Mouse (Mus musculus) adrenal gland, adult 2 months (tissue): ENCODE measurements around the gene Ccdc85b. TPM values are rescaled to one million over a fixed set of nuclear protein-coding genes. Genes with fewer than 3 reads are reported as not detected.

Source experiments
- polyA plus RNA-seq: library from polyadenylated mRNA; depleted of rRNA; stranded (reverse); fragments of >200 nt; gene quantifications from 2 replicates; pipeline ENCODE4 v1.2.3, GENCODE M21; 2012; rRNA removed
- total RNA-seq, 2 experiments: library from RNA; stranded (reverse); gene quantifications; 2 replicates each; pipeline ENCODE4 v1.2.3; 2021

The Ccdc85b gene
- total and polyA plus RNA-seq, 3 experiments, result 3.5 to 13.5 (median 10.5) TPM

Other genes with a start within 250 kb of the Ccdc85b start
- gene Pacs1, start 184.8 kb downstream of the Ccdc85b start, total RNA-seq, result 10 to 100 TPM; 18.4 to 18.9 TPM
- 34.1 and 39.9 TPM in 2 replicates for gene Pacs1, start 184.8 kb downstream of the Ccdc85b start, polyA plus RNA-seq
- 100 to 1,000 TPM; 165 to 171 TPM for gene Sf3b2, start 162.4 kb downstream of the Ccdc85b start, total RNA-seq
- 161 and 235 TPM in 2 replicates for gene Sf3b2, start 162.4 kb downstream of the Ccdc85b start, polyA plus RNA-seq
- gene Gal3st3, start 159.6 kb downstream of the Ccdc85b start, total RNA-seq, result under 1 TPM; 0.12 to 0.21 TPM
- 0.27 and 0.73 TPM in 2 replicates for gene Gal3st3, start 159.6 kb downstream of the Ccdc85b start, polyA plus RNA-seq
- not detected for gene Catsper1, start 122.2 kb downstream of the Ccdc85b start, total RNA-seq
- not detected in 2 replicates for gene Catsper1, start 122.2 kb downstream of the Ccdc85b start, polyA plus RNA-seq
- gene Cst6, start 108.3 kb downstream of the Ccdc85b start, total RNA-seq, result 1 to 10 TPM; 1.1 to 3.2 TPM
- 1.9 and 6.1 TPM in 2 replicates for gene Cst6, start 108.3 kb downstream of the Ccdc85b start, polyA plus RNA-seq
- 10 to 100 TPM; 22.5 to 23.7 TPM for gene Eif1ad, start 91.2 kb downstream of the Ccdc85b start, total RNA-seq
- 22.2 and 27.2 TPM in 2 replicates for gene Eif1ad, start 91.2 kb downstream of the Ccdc85b start, polyA plus RNA-seq
- gene Banf1, start 90.7 kb downstream of the Ccdc85b start, total RNA-seq, result 100 to 1,000 TPM; 138 to 155 TPM
- 99.6 and 110 TPM in 2 replicates for gene Banf1, start 90.7 kb downstream of the Ccdc85b start, polyA plus RNA-seq
- gene Sart1, start 69.2 kb downstream of the Ccdc85b start, total RNA-seq, result 10 to 100 TPM; 72.2 to 88.9 TPM
- gene Sart1, start 69.2 kb downstream of the Ccdc85b start, polyA plus RNA-seq, result 5.4 and 8.1 TPM in 2 replicates
- gene Tsga10ip, start 55.4 kb downstream of the Ccdc85b start, total RNA-seq, result not detected
- not detected in 2 replicates for gene Tsga10ip, start 55.4 kb downstream of the Ccdc85b start, polyA plus RNA-seq
- gene Drap1, start 32.9 kb downstream of the Ccdc85b start, total RNA-seq, result 100 to 1,000 TPM; 273 to 290 TPM
- gene Drap1, start 32.9 kb downstream of the Ccdc85b start, polyA plus RNA-seq, result 127 and 159 TPM in 2 replicates
- gene AI837181, start 32.8 kb downstream of the Ccdc85b start, total RNA-seq, result 10 to 100 TPM; 48.8 to 53.3 TPM
- gene AI837181, start 32.8 kb downstream of the Ccdc85b start, polyA plus RNA-seq, result 109 and 115 TPM in 2 replicates
- 1 to 10 TPM in 1 of 2 experiments, not detected in 1; 1.2 TPM for gene Fosl1, start 10.3 kb downstream of the Ccdc85b start, total RNA-seq
- 0.06 and 0.16 TPM in 2 replicates for gene Fosl1, start 10.3 kb downstream of the Ccdc85b start, polyA plus RNA-seq
- gene Fibp, start 2.7 kb upstream of the Ccdc85b start, total RNA-seq, result 10 to 100 TPM; 85.1 to 94.8 TPM
- 89.9 and 95.9 TPM in 2 replicates for gene Fibp, start 2.7 kb upstream of the Ccdc85b start, polyA plus RNA-seq
- gene Ctsw, start 10.6 kb upstream of the Ccdc85b start, total RNA-seq, result under 1 TPM; 0.75 to 0.79 TPM
- 0.71 and 1.1 TPM in 2 replicates for gene Ctsw, start 10.6 kb upstream of the Ccdc85b start, polyA plus RNA-seq
- gene Efemp2, start 16.1 kb upstream of the Ccdc85b start, total RNA-seq, result 100 to 1,000 TPM in 1 of 2 experiments, 10 to 100 TPM in 1; 49.7 to 107 TPM
- gene Efemp2, start 16.1 kb upstream of the Ccdc85b start, polyA plus RNA-seq, result 112 and 116 TPM in 2 replicates
- gene Mus81, start 30.5 kb upstream of the Ccdc85b start, total RNA-seq, result 10 to 100 TPM; 23.2 to 24.9 TPM
- gene Mus81, start 30.5 kb upstream of the Ccdc85b start, polyA plus RNA-seq, result 39.5 and 45.7 TPM in 2 replicates
- gene Cfl1, start 32.6 kb upstream of the Ccdc85b start, total RNA-seq, result 100 to 1,000 TPM; 732 to 783 TPM
- 308 and 311 TPM in 2 replicates for gene Cfl1, start 32.6 kb upstream of the Ccdc85b start, polyA plus RNA-seq
- 1 to 10 TPM in 1 of 2 experiments, under 1 TPM in 1; 0.86 to 1.1 TPM for gene 1700020D05Rik, start 45.9 kb upstream of the Ccdc85b start, total RNA-seq
- gene 1700020D05Rik, start 45.9 kb upstream of the Ccdc85b start, polyA plus RNA-seq, result 1.0 and 1.2 TPM in 2 replicates
- 10 to 100 TPM; 12.2 to 14.1 TPM for gene Snx32, start 52.6 kb upstream of the Ccdc85b start, total RNA-seq
- gene Snx32, start 52.6 kb upstream of the Ccdc85b start, polyA plus RNA-seq, result 13.0 and 15.0 TPM in 2 replicates
- not detected for gene Ovol1, start 102.8 kb upstream of the Ccdc85b start, total RNA-seq
- not detected in 2 replicates for gene Ovol1, start 102.8 kb upstream of the Ccdc85b start, polyA plus RNA-seq
- gene Ap5b1, start 110.1 kb upstream of the Ccdc85b start, total RNA-seq, result 1 to 10 TPM; 8.4 to 9.4 TPM
- 12.8 and 16.8 TPM in 2 replicates for gene Ap5b1, start 110.1 kb upstream of the Ccdc85b start, polyA plus RNA-seq
- gene Rnaseh2c, start 144.0 kb upstream of the Ccdc85b start, total RNA-seq, result 100 to 1,000 TPM; 109 to 147 TPM
- 97.9 and 99.7 TPM in 2 replicates for gene Rnaseh2c, start 144.0 kb upstream of the Ccdc85b start, polyA plus RNA-seq
- gene Kat5, start 152.3 kb upstream of the Ccdc85b start, total RNA-seq, result 10 to 100 TPM; 75.5 to 76.9 TPM
- 43.8 and 54.1 TPM in 2 replicates for gene Kat5, start 152.3 kb upstream of the Ccdc85b start, polyA plus RNA-seq
- gene Rela, start 179.6 kb upstream of the Ccdc85b start, total RNA-seq, result 100 to 1,000 TPM in 1 of 2 experiments, 10 to 100 TPM in 1; 89.8 to 149 TPM
- gene Rela, start 179.6 kb upstream of the Ccdc85b start, polyA plus RNA-seq, result 163 and 221 TPM in 2 replicates
- 10 to 100 TPM; 39.8 to 62.1 TPM for gene Sipa1, start 205.8 kb upstream of the Ccdc85b start, total RNA-seq
- 165 and 177 TPM in 2 replicates for gene Sipa1, start 205.8 kb upstream of the Ccdc85b start, polyA plus RNA-seq
- gene Map3k11, start 230.8 kb upstream of the Ccdc85b start, total RNA-seq, result 10 to 100 TPM; 42.6 to 44.2 TPM
- 102 and 104 TPM in 2 replicates for gene Map3k11, start 230.8 kb upstream of the Ccdc85b start, polyA plus RNA-seq
- gene Pcnx3, start 231.0 kb upstream of the Ccdc85b start, total RNA-seq, result 10 to 100 TPM; 88.9 to 90.8 TPM
- gene Pcnx3, start 231.0 kb upstream of the Ccdc85b start, polyA plus RNA-seq, result 330 and 358 TPM in 2 replicates
- not detected for gene Kcnk7, start 246.5 kb upstream of the Ccdc85b start, total RNA-seq
- gene Kcnk7, start 246.5 kb upstream of the Ccdc85b start, polyA plus RNA-seq, result not detected in 2 replicates